Mouse (Mus musculus) liver, adult 2 months (tissue): ENCODE measurements around the gene Pgap3. TPM values are rescaled to one million over a fixed set of nuclear protein-coding genes. Genes with fewer than 3 reads are reported as not detected.
A peak's percentile ranks its signal among the peaks of the same experiment; 100 is the strongest.

ENCODE experiments used
- DNase-seq: peaks from one replicate; pipeline ENCODE4 v3.0.0-alpha.2; 2011; ENCODE audit warnings: low read depth, low spot score; ENCODE audit errors: extremely low read depth
- H3K27ac ChIP-seq: fragments of 200-500 bp; replicated peaks from 2 replicates; pipeline ENCODE4 v1.5.1; 2012; ENCODE audit warnings: low read depth, mild to moderate bottlenecking, control low read depth, inconsistent platforms, low read length; ENCODE audit not compliant: insufficient read depth
- H3K27me3 ChIP-seq: fragments of 200-500 bp; 2 replicates; pipeline ENCODE4 v1.6.1; 2012; ENCODE audit warnings: mild to moderate bottlenecking, moderate library complexity, low read length, inconsistent platforms; ENCODE audit not compliant: control insufficient read depth, insufficient read depth
- H3K36me3 ChIP-seq: fragments of 200-500 bp; 2 replicates; pipeline ENCODE4 v1.6.1; 2012; ENCODE audit warnings: low read length, inconsistent platforms; ENCODE audit not compliant: control insufficient read depth, insufficient read depth
- H3K4me1 ChIP-seq: fragments of 200-500 bp; 2 replicates; pipeline ENCODE4 v1.6.1; 2011; ENCODE audit warnings: low read length; ENCODE audit not compliant: control insufficient read depth, insufficient read depth
- H3K4me3 ChIP-seq: fragments of 200-500 bp; 2 replicates; pipeline ENCODE4 v1.5.1; 2011; ENCODE audit warnings: low read depth, mild to moderate bottlenecking, control low read depth, low read length, moderate library complexity; ENCODE audit not compliant: insufficient read depth
- H3K79me2 ChIP-seq: fragments of 200-500 bp; 2 replicates; pipeline ENCODE4 v1.6.1; 2012; ENCODE audit warnings: inconsistent platforms, mild to moderate bottlenecking, low read length, moderate library complexity; ENCODE audit not compliant: control insufficient read depth, insufficient read depth
- H3K9ac ChIP-seq: fragments of 200-500 bp; 2 replicates; pipeline ENCODE4 v1.6.1; 2012; ENCODE audit warnings: low read depth, mild to moderate bottlenecking, control low read depth, inconsistent platforms, low read length
- CTCF ChIP-seq: fragments of 200-500 bp; IDR thresholded peaks from 2 replicates; pipeline ENCODE4 v1.5.1; 2011; ENCODE audit warnings: low read depth, low read length, control low read depth
- POLR2A ChIP-seq: fragments of 200-500 bp; IDR thresholded peaks from 2 replicates; pipeline ENCODE4 v1.6.1; 2011; ENCODE audit warnings: low read length, control low read depth; ENCODE audit not compliant: insufficient read depth; ENCODE audit errors: extremely low read depth
- WGBS: fragments of 180-500 bp; shearing (Covaris S2); methylation state at CpG from one replicate; pipeline ENCODE4 v1.1.7; 2018; 5-methylcytosine and 5-hydroxymethylcytosine counted together
- polyA plus RNA-seq: library from polyadenylated mRNA; depleted of rRNA; stranded (reverse); fragments of >200 nt; gene quantifications from 2 replicates; pipeline ENCODE4 v1.2.3, GENCODE M21; 2012
- total RNA-seq: library from RNA; depleted of rRNA; stranded (reverse); fragments of >200 nt; gene quantifications from 2 replicates; pipeline ENCODE4 v1.2.3, GENCODE M21; 2014

Gene Pgap3
- total and polyA plus RNA-seq, 2 experiments = 0.37 to 5.0 TPM

DNA sequence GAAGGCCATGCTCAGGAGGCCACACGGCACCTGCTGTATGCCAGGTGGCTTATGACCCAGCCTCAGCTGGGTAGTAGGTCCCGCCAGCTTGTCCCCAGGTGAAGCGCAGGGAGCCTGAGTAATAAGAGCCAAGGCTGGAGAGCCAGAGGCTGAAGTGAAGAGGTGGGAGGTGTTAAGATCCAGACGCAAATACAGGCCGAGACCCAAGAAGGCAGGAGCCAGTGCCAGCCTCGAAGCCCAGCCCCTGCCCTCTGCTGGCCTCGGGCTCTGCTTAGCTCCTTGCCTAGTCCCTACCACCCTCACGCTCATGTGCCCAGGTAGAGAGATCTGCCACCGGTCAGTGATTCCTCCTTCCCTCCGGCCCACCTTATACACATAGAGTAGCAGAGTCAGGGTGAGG lies 12.0 kb downstream of the Pgap3 start:
- Histone ChIP-seq H3K27ac (no peak overlapping the region), H3K36me3 (no peaks in the 10 kb centered on the region), H3K4me1 (no peaks in the 10 kb centered on the region; the same call in 1 of the 2 replicates), H3K79me2 (no peaks in the 10 kb centered on the region), H3K9ac (no peak overlapping the region), H3K4me3 (no peak overlapping the region), H3K27me3 (0 out of 2 replicates have a peak, but pooled peaks cover 4% of the 10 kb centered on the region)
- TF ChIP-seq POLR2A = no peak
- 81% methylated on average over 10 of the region's 10 CpGs for WGBS
- no peak for DNase-seq

DNA sequence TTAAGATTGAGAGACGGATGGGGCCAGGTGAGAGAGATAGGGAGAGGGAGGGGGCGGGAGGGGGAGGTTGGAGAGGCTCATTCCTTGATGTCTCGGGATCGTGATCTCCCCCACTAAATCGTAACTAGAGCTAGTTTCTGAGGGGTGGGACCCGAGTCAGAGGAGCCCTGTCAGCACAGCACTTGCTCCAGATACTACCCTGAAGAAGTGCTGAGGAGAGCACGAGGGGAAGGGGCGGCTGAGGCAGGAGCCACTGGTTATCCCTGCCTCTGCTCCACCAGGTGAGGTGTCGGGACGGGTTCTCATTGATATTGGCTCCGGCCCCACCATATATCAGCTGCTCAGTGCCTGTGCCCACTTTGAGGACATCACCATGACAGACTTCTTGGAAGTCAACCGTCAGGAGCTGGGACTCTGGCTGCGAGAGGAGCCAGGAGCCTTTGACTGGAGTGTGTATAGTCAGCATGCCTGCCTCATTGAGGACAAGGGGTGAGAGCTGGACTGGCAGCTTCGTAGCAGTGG lies 13.2 kb downstream of the Pgap3 start:
- Histone ChIP-seq H3K27me3 (0 out of 2 replicates have a peak, but pooled peaks cover 4% of the 10 kb centered on the region), H3K4me3 (no peak overlapping the region), H3K9ac (no peak overlapping the region), H3K4me1 (no peaks in the 10 kb centered on the region; the same call in 1 of the 2 replicates), H3K27ac (no peak overlapping the region), H3K36me3 (no peaks in the 10 kb centered on the region), H3K79me2 (no peaks in the 10 kb centered on the region)
- TF ChIP-seq CTCF (no peak), POLR2A (no peak)
- 58% methylated on average over 14 of the region's 14 CpGs for WGBS
- no peak for DNase-seq

DNA sequence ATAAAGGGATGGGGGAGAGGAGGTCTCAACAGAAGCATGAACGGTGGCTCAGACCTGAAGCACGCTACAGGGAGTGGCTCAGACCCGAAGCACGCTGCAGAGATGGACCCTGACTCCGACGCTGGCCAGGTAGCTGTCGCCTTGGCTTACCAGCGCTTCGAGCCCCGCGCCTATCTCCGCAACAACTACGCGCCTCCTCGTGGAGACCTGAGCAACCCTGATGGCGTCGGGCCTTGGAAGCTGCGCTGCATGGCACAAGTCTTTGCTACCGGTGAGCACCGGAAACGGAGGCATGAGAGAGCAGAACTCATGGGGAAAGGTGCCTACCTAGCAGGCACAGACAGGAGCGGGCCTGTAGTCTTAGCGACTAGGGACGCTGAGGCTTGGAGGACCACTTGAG lies 13.7 kb downstream of the Pgap3 start:
- Histone ChIP-seq H3K27me3 (0 out of 2 replicates have a peak, but pooled peaks cover 4% of the 10 kb centered on the region), H3K79me2 (no peaks in the 10 kb centered on the region), H3K4me1 (no peaks in the 10 kb centered on the region; the same call in 1 of the 2 replicates), H3K36me3 (no peaks in the 10 kb centered on the region), H3K27ac (no peak overlapping the region), H3K9ac (no peak overlapping the region), H3K4me3 (no peak overlapping the region)
- WGBS = 20% methylated on average over 24 of the region's 24 CpGs
- no peak for DNase-seq
- TF ChIP-seq CTCF = no peak
- no peak for TF ChIP-seq POLR2A

DNA sequence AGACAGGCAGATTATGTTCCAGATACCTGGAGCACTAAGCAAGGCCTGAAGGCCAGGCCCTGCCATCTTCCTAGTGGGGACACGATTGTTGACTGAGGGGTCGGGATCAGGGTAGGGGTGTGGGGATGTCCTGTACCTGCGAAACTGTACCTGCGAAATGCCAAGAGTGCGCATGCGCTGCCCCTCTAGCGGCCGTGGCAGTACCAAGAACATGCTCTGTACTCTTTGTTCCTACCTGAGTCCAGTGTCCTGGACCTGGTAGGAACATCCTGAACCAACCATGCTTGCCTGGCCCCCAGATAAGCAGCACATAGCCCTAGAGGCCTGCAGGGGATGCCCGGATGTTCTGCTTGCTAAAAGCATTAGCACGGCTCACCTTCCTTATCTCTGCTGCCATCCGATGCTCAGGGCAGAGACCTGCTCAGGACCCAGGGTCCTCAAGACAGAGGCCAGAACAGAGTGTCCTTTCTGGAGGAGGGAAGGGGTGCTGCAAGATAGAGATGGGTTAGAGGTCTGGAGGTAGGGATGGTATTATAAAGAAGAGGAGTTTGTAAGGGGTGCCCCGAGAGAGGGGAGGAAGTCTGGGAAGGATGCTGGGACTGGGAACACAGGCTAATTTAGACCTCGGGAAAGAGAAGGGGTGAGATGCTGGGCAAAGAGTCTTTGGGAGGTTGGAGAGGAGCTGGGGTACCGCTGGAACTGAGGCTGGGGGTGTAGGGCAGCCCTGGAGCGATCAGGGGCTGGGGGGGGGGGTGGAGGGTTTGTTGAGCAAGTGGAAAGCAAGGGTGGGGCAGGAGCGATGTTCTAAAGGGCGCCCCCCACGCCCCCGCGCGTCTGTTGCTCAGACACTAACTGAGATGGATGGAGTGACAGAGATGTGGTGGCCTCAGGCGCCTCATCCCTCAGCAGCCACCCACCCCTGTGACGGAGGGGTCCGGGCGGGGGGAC lies 14.4 kb downstream of the Pgap3 start, which contains the start of gene Pnmt:
Gene Pnmt, plus strand, starts transcription at position 813 of the 948 bp plus-strand sequence.
- 0 out of 2 replicates have a peak, but pooled peaks cover 4% of the 10 kb centered on the region for H3K27me3 ChIP-seq
- TF ChIP-seq CTCF (no peak), POLR2A (no peak)
- no peak within 1 kb of the TSS for H3K9ac ChIP-seq
- H3K4me3 ChIP-seq = no peak within 1 kb of the TSS
- H3K27ac ChIP-seq = no peak within 1 kb of the TSS
- no peaks in the 10 kb centered on the region for H3K36me3 ChIP-seq
- no peaks in the 10 kb centered on the region; the same call in 1 of the 2 replicates for H3K4me1 ChIP-seq
- 57% methylated on average over 25 of the region's 25 CpGs for WGBS
- DNase-seq = no peak
- no peaks in the 10 kb centered on the region for H3K79me2 ChIP-seq

DNA sequence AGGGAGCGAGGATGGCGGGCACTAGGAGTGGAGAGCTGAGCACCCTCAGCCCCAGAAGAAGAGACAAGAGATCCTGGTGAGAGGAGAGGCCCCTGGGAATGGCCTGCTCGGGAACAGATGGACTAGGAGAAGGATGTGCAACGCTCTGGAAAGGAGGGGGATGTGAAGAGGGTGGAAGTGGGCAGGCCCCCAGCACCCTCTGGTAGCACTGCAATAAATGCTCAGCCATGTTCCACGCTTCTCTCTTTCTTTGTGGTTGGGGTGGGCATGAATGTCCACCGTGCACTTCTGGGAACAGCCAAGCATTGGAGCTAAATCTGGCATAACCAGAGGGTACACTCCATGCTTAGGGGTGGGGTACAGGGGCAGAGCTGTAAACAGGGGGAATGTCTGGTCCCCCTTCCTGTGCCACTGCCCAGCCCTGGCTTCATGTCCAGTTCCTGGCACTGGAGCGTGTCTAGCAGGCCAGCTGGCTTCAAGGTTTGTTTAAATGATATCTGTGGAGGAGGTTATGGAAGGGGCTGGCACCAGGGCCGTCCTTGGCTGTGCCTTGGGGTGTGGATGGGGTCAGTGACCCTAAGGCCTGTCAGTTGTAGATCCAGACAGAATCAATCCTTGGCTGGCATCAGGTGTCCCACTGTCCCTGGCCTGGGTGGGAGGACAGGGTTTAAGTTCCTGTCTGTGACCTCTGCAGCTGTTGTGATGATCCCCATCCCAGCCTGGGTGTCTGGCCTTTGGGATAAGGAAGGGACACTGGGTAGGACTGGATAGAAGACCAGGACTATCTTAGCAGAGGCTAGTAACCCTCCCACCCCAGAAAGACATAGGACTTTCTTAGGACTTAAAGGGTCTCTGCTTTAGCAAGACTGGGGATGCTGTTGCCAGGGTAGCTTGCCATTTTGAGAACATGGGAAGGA lies 15.3 kb downstream of the Pgap3 start:
- DNase-seq = peak; percentile 47
- WGBS = 62% methylated on average over 8 of the region's 8 CpGs
- Histone ChIP-seq H3K27me3 (0 out of 2 replicates have a peak, but pooled peaks cover 4% of the 10 kb centered on the region), H3K4me3 (no peak overlapping the region), H3K9ac (no peak overlapping the region), H3K4me1 (no peaks in the 10 kb centered on the region; the same call in 1 of the 2 replicates), H3K36me3 (no peaks in the 10 kb centered on the region), H3K79me2 (no peaks in the 10 kb centered on the region), H3K27ac (no peak overlapping the region)
- no peak for TF ChIP-seq POLR2A
- TF ChIP-seq CTCF = no peak
